In genomic region chr1:63080277-63080676, GRCm38 (mm10) we compare ENCODE assay signal across 16 mouse cellular contexts.
"Had no signal": no experiment of that assay in that cellular context is flagged by ENCODE, and none has a peak within 500 bp of the region (broad histone marks: within the 10 kb centered on the region; RNA-seq: fewer than 3 reads in every experiment).

No protein-coding gene starts in this region.

- H3K9ac ChIP-seq: kidney, embryonic 15.5 days; limb, embryonic 12.5 days; limb, embryonic 15.5 days; liver, embryonic 15.5 days; midbrain, embryonic 13.5 days had no signal

- H3K27ac ChIP-seq: kidney, embryonic 15.5 days; limb, embryonic 12.5 days; limb, embryonic 15.5 days; liver, embryonic 15.5 days; midbrain, embryonic 10.5 days; midbrain, embryonic 13.5 days had no signal

- H3K4me1 ChIP-seq: kidney, embryonic 15.5 days; limb, embryonic 12.5 days; limb, embryonic 15.5 days; liver, embryonic 15.5 days; midbrain, embryonic 10.5 days; midbrain, embryonic 13.5 days had no signal

- H3K4me3 ChIP-seq: kidney, embryonic 15.5 days; limb, embryonic 12.5 days; limb, embryonic 15.5 days; liver, embryonic 15.5 days; megakaryocyte, embryonic 14.5 days; midbrain, embryonic 10.5 days; midbrain, embryonic 13.5 days had no signal

- H3K4me2 ChIP-seq: kidney, embryonic 15.5 days; limb, embryonic 12.5 days; limb, embryonic 15.5 days; liver, embryonic 11.5 days; liver, embryonic 15.5 days; midbrain, embryonic 13.5 days had no signal

- ATAC-seq: midbrain, embryonic 13.5 days had no signal

- H3K9me3 ChIP-seq: kidney, embryonic 15.5 days; limb, embryonic 12.5 days; limb, embryonic 15.5 days; liver, embryonic 15.5 days; megakaryocyte, embryonic 14.5 days; midbrain, embryonic 10.5 days; midbrain, embryonic 13.5 days had no signal

- DNase-seq: kidney, adult 8-10 months; kidney, postnatal 10 days; kidney, postnatal 36 days; left cerebral cortex, postnatal 4 days; lung, adult 2 months; thymus, adult 2 months; thymus, postnatal 14 days; thymus, postnatal 4 days had no signal

- H3K27me3 ChIP-seq: kidney, embryonic 15.5 days; limb, embryonic 12.5 days; limb, embryonic 15.5 days; liver, embryonic 15.5 days; megakaryocyte, embryonic 14.5 days; midbrain, embryonic 13.5 days had no signal
